Mouse (Mus musculus): ENCODE measurements around the gene Arhgap22. TPM values are rescaled to one million over a fixed set of nuclear protein-coding genes. Genes with fewer than 3 reads are reported as not detected.

Gene Arhgap22
- polyA plus RNA-seq, 1 experiment from 2014 or later, result 0.94 TPM

DNA sequence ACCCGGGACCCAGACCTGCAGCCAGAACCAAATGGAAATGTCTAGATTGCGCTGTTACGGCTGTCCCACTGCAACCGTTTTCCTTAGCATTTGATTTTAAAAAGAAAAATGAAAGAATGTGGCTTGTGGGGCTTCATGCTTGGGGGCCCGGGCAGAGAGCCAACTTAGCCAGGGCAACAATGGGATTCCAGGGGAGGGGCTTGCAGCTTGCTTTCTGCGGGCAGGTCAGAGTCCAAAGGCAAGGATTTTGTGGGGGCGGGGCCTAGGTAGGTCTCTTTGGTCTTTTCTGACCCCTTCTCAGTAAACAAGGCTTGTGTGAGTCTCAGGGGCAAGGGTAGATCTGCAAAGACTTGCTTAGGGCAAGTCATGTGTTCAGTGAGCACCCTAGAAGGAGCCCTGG, 107.0 kb downstream of the Arhgap22 start:
- no peak for ATAC-seq (ENCODE audit: low FRiP score)
- H3K9me3 ChIP-seq (ENCODE audit: control insufficient read depth, low read length), result no peaks in the 10 kb centered on the region
- H3K4me2 ChIP-seq (replicated peaks; ENCODE audit: low read depth, low read length), result no peak overlapping the region
- no peak for DNase-seq (ENCODE audit: low spot score)
- H3K4me3 ChIP-seq (ENCODE audit: low read depth, low read length), result no peak overlapping the region
- no peaks in the 10 kb centered on the region for H3K36me3 ChIP-seq (ENCODE audit: control insufficient read depth, insufficient read depth, low read length)
- H3K27ac ChIP-seq (ENCODE audit: low read depth, low read length), result no peak overlapping the region
- 10% methylated on average over 7 of the region's 7 CpGs for WGBS
- no peak overlapping the region for H3K9ac ChIP-seq (ENCODE audit: low read depth, low read length)
- peaks cover 29% of the 10 kb centered on the region for H3K27me3 ChIP-seq (ENCODE audit: control insufficient read depth, insufficient read depth, low read length)
- H3K4me1 ChIP-seq (replicated peaks; ENCODE audit: control insufficient read depth, insufficient read depth, low read length), result 0 out of 2 replicates have a peak, but pooled peaks cover 2% of the 10 kb centered on the region

DNA sequence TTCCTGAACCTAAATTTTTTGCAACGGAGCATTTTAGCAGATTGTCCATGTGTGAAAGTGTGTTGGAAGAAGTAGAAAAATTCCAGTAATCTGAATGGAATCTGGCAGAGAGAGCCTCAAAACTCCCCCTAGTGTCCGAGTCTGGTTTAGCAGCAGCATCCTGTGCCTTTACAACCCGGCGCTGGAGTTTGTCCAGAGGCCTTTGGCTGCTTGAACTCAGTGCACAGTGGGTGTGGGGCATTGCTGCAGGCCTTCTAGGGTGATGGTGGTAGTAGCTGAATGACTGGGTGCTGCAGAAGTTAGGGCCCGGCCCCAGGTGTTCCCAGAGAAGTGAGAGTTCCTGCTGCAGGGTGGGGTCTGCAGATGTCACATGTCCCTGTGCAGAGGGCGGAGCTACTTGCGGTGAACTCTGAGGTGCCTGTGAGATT, 108.8 kb downstream of the Arhgap22 start:
- peaks cover 29% of the 10 kb centered on the region for H3K27me3 ChIP-seq (ENCODE audit: control insufficient read depth, insufficient read depth, low read length)

DNA sequence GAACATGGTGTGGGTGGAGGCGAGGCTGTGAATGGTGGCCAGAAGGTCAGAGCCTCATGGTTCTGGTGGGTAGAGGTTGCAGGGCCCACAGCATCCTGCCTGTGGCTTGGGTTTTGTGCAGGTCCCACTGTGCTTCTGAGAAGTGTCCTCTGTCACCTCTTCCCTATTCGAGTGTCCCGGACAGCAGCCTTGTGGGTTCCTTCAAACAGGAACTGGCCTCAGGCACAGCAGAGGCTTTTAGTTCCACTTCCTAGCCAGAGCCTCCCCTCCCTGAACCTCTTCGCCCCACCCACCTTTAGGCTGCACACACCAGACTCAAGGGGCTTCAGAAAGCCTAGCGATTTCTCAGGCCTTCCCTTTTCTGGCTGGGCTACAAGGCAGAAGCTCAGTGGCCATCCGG, 110.7 kb downstream of the Arhgap22 start:
- Histone ChIP-seq H3K4me1 (replicated peaks; ENCODE audit: control insufficient read depth, insufficient read depth, low read length) (0 out of 2 replicates have a peak, but pooled peaks cover 2% of the 10 kb centered on the region), H3K4me3 (ENCODE audit: low read depth, low read length) (no peak overlapping the region), H3K9me3 (ENCODE audit: control insufficient read depth, low read length) (no peaks in the 10 kb centered on the region), H3K27ac (ENCODE audit: low read depth, low read length) (no peak overlapping the region), H3K36me3 (ENCODE audit: control insufficient read depth, insufficient read depth, low read length) (no peaks in the 10 kb centered on the region), H3K4me2 (replicated peaks; ENCODE audit: low read depth, low read length) (no peak overlapping the region), H3K27me3 (ENCODE audit: control insufficient read depth, insufficient read depth, low read length) (peaks cover 25% of the 10 kb centered on the region), H3K9ac (ENCODE audit: low read depth, low read length) (no peak overlapping the region)
- 67% methylated on average over 6 of the region's 6 CpGs for WGBS
- ATAC-seq (ENCODE audit: low FRiP score) (no peak), DNase-seq (ENCODE audit: low spot score) (no peak)

More for the DNA sequence above, 108.8 kb downstream of the Arhgap22 start:
- Histone ChIP-seq H3K4me1 (replicated peaks; ENCODE audit: control insufficient read depth, insufficient read depth, low read length) (0 out of 2 replicates have a peak, but pooled peaks cover 2% of the 10 kb centered on the region), H3K36me3 (ENCODE audit: control insufficient read depth, insufficient read depth, low read length) (no peaks in the 10 kb centered on the region), H3K9ac (ENCODE audit: low read depth, low read length) (no peak overlapping the region), H3K4me3 (ENCODE audit: low read depth, low read length) (no peak overlapping the region), H3K4me2 (replicated peaks; ENCODE audit: low read depth, low read length) (no peak overlapping the region), H3K27ac (ENCODE audit: low read depth, low read length) (no peak overlapping the region), H3K9me3 (ENCODE audit: control insufficient read depth, low read length) (no peaks in the 10 kb centered on the region)
- DNase-seq (ENCODE audit: low spot score), result peak; percentile 85
- 27% methylated on average over 7 of the region's 7 CpGs for WGBS
- peak; percentile 25; the same call in 1 of the 2 replicates for ATAC-seq (ENCODE audit: low FRiP score)

DNA sequence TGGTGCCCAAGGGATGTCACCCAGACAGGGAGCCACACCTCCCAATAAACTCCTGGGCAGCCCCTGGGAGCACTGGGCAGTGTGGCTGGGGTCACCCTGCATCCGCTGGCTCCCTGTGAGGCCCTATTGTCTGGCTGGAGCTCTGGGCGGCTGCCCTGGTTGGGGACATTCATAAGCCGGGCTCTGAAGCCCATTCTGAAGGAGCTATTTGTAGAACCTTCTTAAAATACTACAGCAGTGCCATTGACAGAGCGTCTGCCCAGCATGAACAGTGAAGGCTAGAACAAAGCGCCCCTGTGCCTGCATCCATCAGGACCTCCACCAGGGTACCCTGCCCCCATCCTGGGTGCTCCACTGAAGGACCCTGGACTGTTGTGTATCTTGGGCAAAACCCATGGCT, 114.5 kb downstream of the Arhgap22 start:
- WGBS, result 55% methylated on average over 5 of the region's 5 CpGs
- ATAC-seq (ENCODE audit: low FRiP score), result no peak

DNA sequence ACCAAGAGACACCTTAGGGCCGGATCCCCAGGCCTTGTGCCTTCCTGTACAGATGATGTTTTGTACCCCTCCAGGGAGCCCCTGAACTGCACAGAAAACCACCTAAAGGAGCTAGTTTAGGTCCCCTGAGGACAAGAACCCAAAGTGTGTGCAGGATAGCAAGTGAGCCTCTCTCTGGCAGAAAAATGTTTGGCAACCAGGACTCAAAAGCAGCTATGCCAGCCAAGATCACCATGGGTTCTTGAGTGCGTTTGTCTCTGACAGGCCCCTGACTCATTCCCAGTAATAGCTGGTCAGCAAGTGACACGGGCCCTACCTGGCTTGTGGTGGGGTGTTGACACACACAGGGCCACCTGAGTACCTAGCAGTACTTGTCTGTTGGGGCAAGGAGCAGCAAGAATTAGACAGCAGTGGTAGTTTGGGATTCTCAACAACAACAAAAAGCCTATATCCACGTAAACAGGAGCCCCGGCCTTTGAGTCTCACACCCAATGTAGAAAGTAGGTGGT, 115.5 kb downstream of the Arhgap22 start:
- Histone ChIP-seq H3K36me3 (ENCODE audit: control insufficient read depth, insufficient read depth, low read length) (no peaks in the 10 kb centered on the region), H3K9ac (ENCODE audit: low read depth, low read length) (no peak overlapping the region), H3K4me2 (replicated peaks; ENCODE audit: low read depth, low read length) (no peak overlapping the region), H3K27me3 (ENCODE audit: control insufficient read depth, insufficient read depth, low read length) (no peaks in the 10 kb centered on the region), H3K27ac (ENCODE audit: low read depth, low read length) (no peak overlapping the region), H3K4me3 (ENCODE audit: low read depth, low read length) (no peak overlapping the region), H3K9me3 (ENCODE audit: control insufficient read depth, low read length) (no peaks in the 10 kb centered on the region), H3K4me1 (replicated peaks; ENCODE audit: control insufficient read depth, insufficient read depth, low read length) (no peaks in the 10 kb centered on the region)
- DNase-seq (ENCODE audit: low spot score) (no peak), ATAC-seq (ENCODE audit: low FRiP score) (no peak)
- 93% methylated on average over 5 of the region's 5 CpGs for WGBS

More for the DNA sequence above, 114.5 kb downstream of the Arhgap22 start:
- H3K4me2 ChIP-seq (replicated peaks; ENCODE audit: low read depth, low read length), result no peak overlapping the region
- no peak overlapping the region for H3K4me3 ChIP-seq (ENCODE audit: low read depth, low read length)
- DNase-seq (ENCODE audit: low spot score), result no peak
- no peaks in the 10 kb centered on the region for H3K27me3 ChIP-seq (ENCODE audit: control insufficient read depth, insufficient read depth, low read length)
- no peaks in the 10 kb centered on the region for H3K9me3 ChIP-seq (ENCODE audit: control insufficient read depth, low read length)
- no peak overlapping the region for H3K9ac ChIP-seq (ENCODE audit: low read depth, low read length)
- H3K36me3 ChIP-seq (ENCODE audit: control insufficient read depth, insufficient read depth, low read length), result no peaks in the 10 kb centered on the region
- H3K27ac ChIP-seq (ENCODE audit: low read depth, low read length), result no peak overlapping the region
- H3K4me1 ChIP-seq (replicated peaks; ENCODE audit: control insufficient read depth, insufficient read depth, low read length), result no peaks in the 10 kb centered on the region

DNA sequence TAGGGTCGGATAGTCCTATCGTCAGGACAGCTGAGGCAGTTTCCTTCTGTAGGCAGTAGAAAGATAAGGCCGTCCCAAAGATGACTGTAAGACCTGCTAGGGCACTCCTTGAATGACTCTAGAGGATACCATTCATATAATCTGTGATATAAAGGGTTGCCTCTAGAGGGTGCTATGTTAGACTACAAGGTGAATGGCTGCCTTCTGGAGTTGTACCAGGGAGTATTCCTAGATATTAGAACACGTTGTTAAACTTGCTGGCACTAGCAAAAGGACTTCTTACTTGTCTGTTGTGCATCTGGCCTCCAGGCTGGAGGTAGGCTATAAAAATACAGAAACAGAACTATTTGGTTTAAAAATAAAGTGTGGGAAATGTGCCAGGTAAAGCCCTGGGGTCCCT, 117.2 kb downstream of the Arhgap22 start:
- Histone ChIP-seq H3K9ac (ENCODE audit: low read depth, low read length) (no peak overlapping the region), H3K4me2 (replicated peaks; ENCODE audit: low read depth, low read length) (no peak overlapping the region), H3K4me1 (replicated peaks; ENCODE audit: control insufficient read depth, insufficient read depth, low read length) (no peaks in the 10 kb centered on the region), H3K27ac (ENCODE audit: low read depth, low read length) (no peak overlapping the region), H3K9me3 (ENCODE audit: control insufficient read depth, low read length) (no peaks in the 10 kb centered on the region), H3K4me3 (ENCODE audit: low read depth, low read length) (no peak overlapping the region), H3K27me3 (ENCODE audit: control insufficient read depth, insufficient read depth, low read length) (no peaks in the 10 kb centered on the region), H3K36me3 (ENCODE audit: control insufficient read depth, insufficient read depth, low read length) (no peaks in the 10 kb centered on the region)
- WGBS, result 70% methylated on average over 4 of the region's 4 CpGs
- ATAC-seq (ENCODE audit: low FRiP score) (no peak), DNase-seq (ENCODE audit: low spot score) (no peak)

DNA sequence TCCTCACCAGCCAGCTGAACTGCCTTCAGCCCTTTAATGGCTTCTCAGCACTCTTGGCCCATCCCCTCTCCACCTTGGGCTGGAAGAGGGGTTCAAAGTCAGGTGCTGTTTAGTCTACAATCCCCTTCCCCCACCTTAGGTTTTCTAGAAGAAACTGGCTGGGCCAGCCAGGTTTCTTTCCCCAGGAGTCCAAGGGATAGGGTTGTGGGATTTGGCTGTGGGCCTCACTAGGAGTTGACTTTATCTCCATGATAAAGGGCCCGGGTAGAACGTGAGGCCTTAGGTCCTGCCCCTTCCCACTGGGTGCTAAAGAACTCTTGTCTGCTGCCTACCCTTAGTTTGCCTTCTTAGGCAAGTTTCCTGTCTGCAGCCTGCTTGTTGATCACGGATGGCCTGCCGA, 117.8 kb downstream of the Arhgap22 start:
- ATAC-seq (ENCODE audit: low FRiP score) (no peak), DNase-seq (ENCODE audit: low spot score) (no peak)
- no peak overlapping the region for H3K27ac ChIP-seq (ENCODE audit: low read depth, low read length)
- H3K36me3 ChIP-seq (ENCODE audit: control insufficient read depth, insufficient read depth, low read length), result no peaks in the 10 kb centered on the region
- no peaks in the 10 kb centered on the region for H3K27me3 ChIP-seq (ENCODE audit: control insufficient read depth, insufficient read depth, low read length)
- no peak overlapping the region for H3K4me2 ChIP-seq (replicated peaks; ENCODE audit: low read depth, low read length)
- WGBS, result 28% methylated on average over 4 of the region's 4 CpGs
- no peak overlapping the region for H3K4me3 ChIP-seq (ENCODE audit: low read depth, low read length)
- H3K9ac ChIP-seq (ENCODE audit: low read depth, low read length), result no peak overlapping the region
- H3K4me1 ChIP-seq (replicated peaks; ENCODE audit: control insufficient read depth, insufficient read depth, low read length), result no peaks in the 10 kb centered on the region
- no peaks in the 10 kb centered on the region for H3K9me3 ChIP-seq (ENCODE audit: control insufficient read depth, low read length)

DNA sequence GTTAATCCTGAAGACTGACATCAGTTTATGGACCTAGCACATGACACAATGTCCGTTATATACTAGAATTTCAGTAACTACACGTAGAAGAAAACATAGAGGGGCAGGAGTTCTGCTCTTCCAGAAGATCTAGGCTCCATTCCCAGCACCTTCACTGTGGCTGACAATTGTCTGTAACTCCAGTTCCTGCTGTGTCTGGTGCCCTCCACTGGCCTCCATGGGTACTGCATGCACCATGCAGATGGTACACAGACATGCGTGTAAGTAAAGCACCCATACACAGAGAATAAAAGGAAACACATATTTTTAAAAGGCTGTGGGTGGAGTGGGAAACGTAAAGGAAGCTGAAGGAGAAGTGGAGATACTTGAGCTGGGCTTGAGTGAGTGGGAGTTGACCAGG, 120.0 kb downstream of the Arhgap22 start:
- Histone ChIP-seq H3K36me3 (ENCODE audit: control insufficient read depth, insufficient read depth, low read length) (no peaks in the 10 kb centered on the region), H3K4me2 (replicated peaks; ENCODE audit: low read depth, low read length) (no peak overlapping the region), H3K27me3 (ENCODE audit: control insufficient read depth, insufficient read depth, low read length) (no peaks in the 10 kb centered on the region), H3K4me3 (ENCODE audit: low read depth, low read length) (no peak overlapping the region), H3K9me3 (ENCODE audit: control insufficient read depth, low read length) (no peaks in the 10 kb centered on the region), H3K4me1 (replicated peaks; ENCODE audit: control insufficient read depth, insufficient read depth, low read length) (no peaks in the 10 kb centered on the region), H3K9ac (ENCODE audit: low read depth, low read length) (no peak overlapping the region), H3K27ac (ENCODE audit: low read depth, low read length) (no peak overlapping the region)
- no peak for ATAC-seq (ENCODE audit: low FRiP score)
- DNase-seq (ENCODE audit: low spot score), result peak; percentile 52
- WGBS, result 86% methylated on average over 4 of the region's 4 CpGs

DNA sequence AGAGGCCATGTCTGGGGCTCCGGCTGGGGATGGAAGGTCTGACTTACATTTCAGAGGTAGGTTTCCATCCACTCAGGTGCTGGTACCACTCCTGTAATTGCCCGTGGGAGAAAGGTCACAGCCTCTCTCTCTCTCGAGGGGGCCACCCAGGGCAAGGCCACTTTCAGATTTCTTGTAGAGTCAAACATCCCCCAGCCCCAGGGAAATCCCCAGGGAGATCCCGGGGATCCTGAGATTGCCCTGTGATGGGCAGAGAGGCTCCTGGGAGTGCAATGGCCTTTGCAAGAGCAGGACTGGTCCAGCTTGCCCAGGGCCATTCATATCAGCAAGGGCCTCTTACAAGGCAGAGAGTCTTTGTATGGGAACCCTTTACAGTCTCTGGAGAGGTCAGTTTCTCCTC, 120.6 kb downstream of the Arhgap22 start:
- Histone ChIP-seq H3K27me3 (ENCODE audit: control insufficient read depth, insufficient read depth, low read length) (no peaks in the 10 kb centered on the region), H3K9me3 (ENCODE audit: control insufficient read depth, low read length) (no peaks in the 10 kb centered on the region), H3K4me1 (replicated peaks; ENCODE audit: control insufficient read depth, insufficient read depth, low read length) (no peaks in the 10 kb centered on the region), H3K4me3 (ENCODE audit: low read depth, low read length) (no peak overlapping the region), H3K27ac (ENCODE audit: low read depth, low read length) (no peak overlapping the region), H3K9ac (ENCODE audit: low read depth, low read length) (no peak overlapping the region), H3K4me2 (replicated peaks; ENCODE audit: low read depth, low read length) (no peak overlapping the region), H3K36me3 (ENCODE audit: control insufficient read depth, insufficient read depth, low read length) (no peaks in the 10 kb centered on the region)
- 76% methylated on average over 4 of the region's 4 CpGs for WGBS
- ATAC-seq (ENCODE audit: low FRiP score), result no peak
- DNase-seq (ENCODE audit: low spot score), result no peak
